Mouse (Mus musculus) midbrain, embryonic 13.5 days (tissue): ENCODE data around the gene Aplp1. TPM values are rescaled to one million over a fixed set of nuclear protein-coding genes. Genes with fewer than 3 reads are reported as not detected.

Experiments used
- ATAC-seq: fragments of 200-750 bp; cut with Nextera tagmentation; 2 replicates; pipeline ENCODE4 v1.8.0; 2017; ENCODE audit warnings: mild to moderate bottlenecking, moderate TSS enrichment, moderate library complexity
- H3K27ac ChIP-seq: fragments of 300-500 bp; sonication (generic); 2 replicates; pipeline ENCODE4 v1.5.1; 2015; ENCODE audit warnings: inconsistent platforms, mild to moderate bottlenecking, moderate library complexity
- H3K27me3 ChIP-seq: fragments of 300-500 bp; sonication (generic); 2 replicates; pipeline ENCODE4 v1.6.1; 2015; ENCODE audit warnings: mild to moderate bottlenecking, inconsistent platforms
- H3K36me3 ChIP-seq: fragments of 300-500 bp; sonication (generic); 2 replicates; pipeline ENCODE4 v1.6.1; 2015; ENCODE audit warnings: mild to moderate bottlenecking, inconsistent platforms
- H3K4me1 ChIP-seq: fragments of 300-500 bp; sonication (generic); replicated peaks from 2 replicates; pipeline ENCODE4 v1.6.1; 2015; ENCODE audit warnings: inconsistent platforms
- H3K4me2 ChIP-seq: fragments of 300-500 bp; sonication (generic); replicated peaks from 2 replicates; pipeline ENCODE4 v1.6.1; 2015; ENCODE audit warnings: moderate library complexity, mild to moderate bottlenecking, inconsistent platforms
- H3K4me3 ChIP-seq: fragments of 300-500 bp; sonication (generic); replicated peaks from 2 replicates; pipeline ENCODE4 v1.5.1; 2015; ENCODE audit warnings: mild to moderate bottlenecking, inconsistent platforms
- H3K9ac ChIP-seq: fragments of 300-500 bp; sonication (generic); replicated peaks from 2 replicates; pipeline ENCODE4 v1.6.1; 2015; ENCODE audit warnings: mild to moderate bottlenecking, inconsistent platforms
- H3K9me3 ChIP-seq: fragments of 300-500 bp; sonication (generic); 2 replicates; pipeline ENCODE4 v1.6.1; 2016; ENCODE audit warnings: mild to moderate bottlenecking, inconsistent platforms
- WGBS: fragments of 180-500 bp; shearing (Covaris S2); methylation state at CpG from one replicate; pipeline ENCODE4 v1.1.7; 2015; 5-methylcytosine and 5-hydroxymethylcytosine counted together
- polyA plus RNA-seq: library from polyadenylated mRNA; unstranded; fragments of >200 nt; fragmentation: Nextera tagmentation; extraction: Ambion mirVana; gene quantifications from 2 replicates; pipeline ENCODE4 v1.2.1, GENCODE M21; 2015

Aplp1 gene
- polyA plus RNA-seq, 1 experiment from 2014 or later = 559 TPM

- no peaks in the 10 kb centered on the region for H3K36me3 ChIP-seq
Measured at GRCm38 (mm10) chr7:30394871-30395270, 50.5 kb downstream of the Aplp1 start.

DNA sequence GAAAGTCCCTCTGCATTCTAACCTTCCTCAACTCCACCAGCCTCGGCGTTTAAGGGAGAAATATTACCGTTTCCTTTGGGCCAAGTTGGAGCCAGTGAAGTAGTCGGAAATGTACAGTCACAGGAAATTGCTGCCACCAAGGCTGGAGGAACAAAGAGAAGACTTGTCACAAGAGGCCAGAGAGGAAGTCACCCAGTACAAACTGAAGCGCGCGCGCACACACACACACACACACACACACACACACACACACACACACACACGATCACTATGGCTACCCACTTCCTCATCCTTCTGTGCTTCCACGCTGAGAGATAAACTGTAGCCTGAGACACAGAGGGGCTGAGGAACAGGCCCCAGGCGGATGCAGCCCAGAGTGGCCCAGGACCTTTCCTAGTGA is 51.0 kb downstream of the Aplp1 start:
- Histone ChIP-seq H3K27ac (no peak overlapping the region), H3K4me1 (peaks cover 2% of the 10 kb centered on the region; the same call in 1 of the 2 replicates), H3K36me3 (no peaks in the 10 kb centered on the region), H3K9ac (no peak overlapping the region), H3K9me3 (no peaks in the 10 kb centered on the region), H3K4me3 (no peak overlapping the region), H3K4me2 (no peak overlapping the region), H3K27me3 (no peaks in the 10 kb centered on the region)
- ATAC-seq = no peak
- WGBS = 74% methylated on average over 11 of the region's 11 CpGs

More at GRCm38 (mm10) chr7:30394871-30395270, 50.5 kb downstream of the Aplp1 start:
- 32% methylated on average over 2 of the region's 2 CpGs for WGBS
- Histone ChIP-seq H3K27ac (no peak overlapping the region), H3K4me1 (peaks cover 6% of the 10 kb centered on the region; the same call in 1 of the 2 replicates), H3K4me3 (no peak overlapping the region), H3K4me2 (no peak overlapping the region), H3K9ac (no peak overlapping the region), H3K9me3 (no peaks in the 10 kb centered on the region), H3K27me3 (no peaks in the 10 kb centered on the region)
- no peak for ATAC-seq

- H3K4me2 ChIP-seq = no peak overlapping the region
- WGBS = 91% methylated on average over 4 of the region's 4 CpGs
- 0 out of 2 replicates have a peak, but pooled peaks cover 2% of the 10 kb centered on the region for H3K4me1 ChIP-seq
- no peaks in the 10 kb centered on the region for H3K9me3 ChIP-seq
- H3K9ac ChIP-seq = no peak overlapping the region
- H3K4me3 ChIP-seq = no peak overlapping the region
- no peak overlapping the region for H3K27ac ChIP-seq
- no peak for ATAC-seq
- H3K36me3 ChIP-seq = no peaks in the 10 kb centered on the region
- no peaks in the 10 kb centered on the region for H3K27me3 ChIP-seq
Measured at GRCm38 (mm10) chr7:30393631-30394030, 51.7 kb downstream of the Aplp1 start.

- WGBS = 70% methylated on average over 4 of the region's 4 CpGs
- Histone ChIP-seq H3K27ac (no peak overlapping the region), H3K9me3 (no peaks in the 10 kb centered on the region), H3K4me1 (0 out of 2 replicates have a peak, but pooled peaks cover 2% of the 10 kb centered on the region), H3K4me3 (no peak overlapping the region), H3K4me2 (no peak overlapping the region), H3K27me3 (no peaks in the 10 kb centered on the region), H3K9ac (no peak overlapping the region), H3K36me3 (no peaks in the 10 kb centered on the region)
- no peak for ATAC-seq
Measured at GRCm38 (mm10) chr7:30392746-30393520, 52.4 kb downstream of the Aplp1 start.

Other genes starting within 250 kb of the Aplp1 start
- 57.2 and 64.1 TPM in 2 replicates for gene Capns1, start 246.7 kb downstream of the Aplp1 start, polyA plus RNA-seq
- 181 and 186 TPM in 2 replicates for gene Polr2i, start 213.6 kb downstream of the Aplp1 start, polyA plus RNA-seq
- 359 and 362 TPM in 2 replicates for gene Tbcb, start 213.3 kb downstream of the Aplp1 start, polyA plus RNA-seq
- gene Ovol3, start 209.8 kb downstream of the Aplp1 start, polyA plus RNA-seq = not detected in 2 replicates
- gene Thap8, start 165.4 kb downstream of the Aplp1 start, polyA plus RNA-seq = 0.68 and 0.79 TPM in 2 replicates
- 5.9 and 6.4 TPM in 2 replicates for gene Wdr62, start 165.1 kb downstream of the Aplp1 start, polyA plus RNA-seq
- gene Clip3, start 153.8 kb downstream of the Aplp1 start, polyA plus RNA-seq = 92.0 and 99.2 TPM in 2 replicates
- gene Alkbh6, start 136.8 kb downstream of the Aplp1 start, polyA plus RNA-seq = 128 and 132 TPM in 2 replicates
- 10.8 and 11.7 TPM in 2 replicates for gene Syne4, start 130.7 kb downstream of the Aplp1 start, polyA plus RNA-seq
- not detected in 2 replicates for gene E130208F15Rik, start 123.8 kb downstream of the Aplp1 start, polyA plus RNA-seq
- 21.2 and 23.6 TPM in 2 replicates for gene Sdhaf1, start 121.6 kb downstream of the Aplp1 start, polyA plus RNA-seq
- 11.4 and 13.0 TPM in 2 replicates for gene Lrfn3, start 82.8 kb downstream of the Aplp1 start, polyA plus RNA-seq
- gene Tyrobp, start 31.8 kb downstream of the Aplp1 start, polyA plus RNA-seq = 21.0 and 23.8 TPM in 2 replicates
- 0.54 TPM in 1 of 2 replicates, not detected in the other for gene Hcst, start 25.7 kb downstream of the Aplp1 start, polyA plus RNA-seq
- gene Nfkbid, start 23.8 kb downstream of the Aplp1 start, polyA plus RNA-seq = 1.2 and 1.3 TPM in 2 replicates
- 3.1 and 3.6 TPM in 2 replicates for gene Kirrel2, start 12.2 kb upstream of the Aplp1 start, polyA plus RNA-seq
- 0.78 and 0.94 TPM in 2 replicates for gene Nphs1, start 12.8 kb upstream of the Aplp1 start, polyA plus RNA-seq
- gene Prodh2, start 48.1 kb upstream of the Aplp1 start, polyA plus RNA-seq = not detected in 2 replicates
- gene Arhgap33, start 89.5 kb upstream of the Aplp1 start, polyA plus RNA-seq = 106 and 114 TPM in 2 replicates
- 5.7 and 6.6 TPM in 2 replicates for gene Hspb6, start 106.6 kb upstream of the Aplp1 start, polyA plus RNA-seq
- gene Proser3, start 106.8 kb upstream of the Aplp1 start, polyA plus RNA-seq = 8.7 and 12.3 TPM in 2 replicates
- gene Lin37, start 114.3 kb upstream of the Aplp1 start, polyA plus RNA-seq = 54.4 and 60.4 TPM in 2 replicates
- 92.5 and 102 TPM in 2 replicates for gene U2af1l4, start 117.8 kb upstream of the Aplp1 start, polyA plus RNA-seq
- gene Gm49396, start 117.8 kb upstream of the Aplp1 start, polyA plus RNA-seq = 20.7 and 22.6 TPM in 2 replicates
- gene Psenen, start 118.1 kb upstream of the Aplp1 start, polyA plus RNA-seq = 131 and 133 TPM in 2 replicates
- 4.8 and 6.6 TPM in 2 replicates for gene Igflr1, start 119.9 kb upstream of the Aplp1 start, polyA plus RNA-seq
- 12.9 and 13.3 TPM in 2 replicates for gene Kmt2b, start 143.2 kb upstream of the Aplp1 start, polyA plus RNA-seq
- gene Zbtb32, start 153.4 kb upstream of the Aplp1 start, polyA plus RNA-seq = 0.14 and 0.31 TPM in 2 replicates
- 0.46 and 0.73 TPM in 2 replicates for gene Upk1a, start 167.3 kb upstream of the Aplp1 start, polyA plus RNA-seq
- 1,046 and 1,055 TPM in 2 replicates for gene Cox6b1, start 180.6 kb upstream of the Aplp1 start, polyA plus RNA-seq
- gene Etv2, start 190.3 kb upstream of the Aplp1 start, polyA plus RNA-seq = not detected in 2 replicates
- gene Rbm42, start 204.8 kb upstream of the Aplp1 start, polyA plus RNA-seq = 130 and 153 TPM in 2 replicates
- 34.2 and 37.0 TPM in 2 replicates for gene Haus5, start 219.5 kb upstream of the Aplp1 start, polyA plus RNA-seq
- not detected in 2 replicates for gene Pmis2, start 226.1 kb upstream of the Aplp1 start, polyA plus RNA-seq